Mouse (Mus musculus) gonadal fat pad, adult 2 months (tissue): ENCODE results near the gene Setd1a. TPM values are rescaled to one million over a fixed set of nuclear protein-coding genes. Genes with fewer than 3 reads are reported as not detected.
A peak's percentile ranks its signal among the peaks of the same experiment; 100 is the strongest.
"Not testable (repeated sequence)": the region's sequence is repeated elsewhere in the genome, so short reads cannot be mapped to it uniquely, and the experiment has no call there.

Experiments used
- DNase-seq: peaks from one replicate; pipeline ENCODE4 v3.0.0-alpha.2; 2012; ENCODE audit warnings: low read depth
- polyA plus RNA-seq: library from polyadenylated mRNA; depleted of rRNA; stranded (reverse); fragments of >200 nt; gene quantifications from 2 replicates; pipeline ENCODE4 v1.2.3, GENCODE M21; 2012; rRNA removed

The Setd1a gene
- polyA plus RNA-seq, 1 experiment, result 7.6 TPM

GRCm38 (mm10) chr7:127835550-127835949 lies 59.1 kb downstream of the Setd1a start:
- DNase-seq, result no peak

GRCm38 (mm10) chr7:127837473-127837872 lies 61.0 kb downstream of the Setd1a start:
- no peak for DNase-seq

GRCm38 (mm10) chr7:127837878-127838277 lies 61.4 kb downstream of the Setd1a start:
- DNase-seq, result not testable (repeated sequence)

- DNase-seq, result not testable (repeated sequence)
Observed at GRCm38 (mm10) chr7:127840031-127840430, 63.6 kb downstream of the Setd1a start.

- DNase-seq, result no peak
Observed at GRCm38 (mm10) chr7:127840886-127841285, 64.4 kb downstream of the Setd1a start.

- DNase-seq, result peak; percentile 46
Observed at GRCm38 (mm10) chr7:127841340-127842000, 65.0 kb downstream of the Setd1a start.

- DNase-seq, result peak; percentile 44
Observed at GRCm38 (mm10) chr7:127842001-127842718, 65.7 kb downstream of the Setd1a start.

Other genes starting within 250 kb of the Setd1a start
- 0.18 TPM in 1 of 2 replicates, not detected in the other for gene Tmem265, start 215.3 kb upstream of the Setd1a start, polyA plus RNA-seq
- 65.7 and 72.1 TPM in 2 replicates for gene Phkg2, start 203.3 kb upstream of the Setd1a start, polyA plus RNA-seq
- 16.9 and 18.8 TPM in 2 replicates for gene Ccdc189, start 188.1 kb upstream of the Setd1a start, polyA plus RNA-seq
- gene Rnf40, start 187.9 kb upstream of the Setd1a start, polyA plus RNA-seq, result 29.2 and 32.8 TPM in 2 replicates
- gene Zfp629, start 160.9 kb upstream of the Setd1a start, polyA plus RNA-seq, result 14.6 and 18.1 TPM in 2 replicates
- 21.2 and 30.4 TPM in 2 replicates for gene Bcl7c, start 67.7 kb upstream of the Setd1a start, polyA plus RNA-seq
- gene Ctf1, start 63.9 kb upstream of the Setd1a start, polyA plus RNA-seq, result 21.0 and 35.9 TPM in 2 replicates
- gene Ctf2, start 44.5 kb upstream of the Setd1a start, polyA plus RNA-seq, result not detected in 2 replicates
- 25.7 and 26.8 TPM in 2 replicates for gene Fbxl19, start 32.1 kb upstream of the Setd1a start, polyA plus RNA-seq
- gene Orai3, start 6.9 kb upstream of the Setd1a start, polyA plus RNA-seq, result 27.1 and 37.9 TPM in 2 replicates
- gene Gm49388, start 8.9 kb downstream of the Setd1a start, polyA plus RNA-seq, result not detected in 2 replicates
- 103 and 120 TPM in 2 replicates for gene Hsd3b7, start 23.9 kb downstream of the Setd1a start, polyA plus RNA-seq
- 76.2 and 82.5 TPM in 2 replicates for gene Stx4a, start 47.6 kb downstream of the Setd1a start, polyA plus RNA-seq
- 16.6 and 24.0 TPM in 2 replicates for gene Stx1b, start 47.9 kb downstream of the Setd1a start, polyA plus RNA-seq
- gene Zfp646, start 99.6 kb downstream of the Setd1a start, polyA plus RNA-seq, result 18.3 and 22.8 TPM in 2 replicates
- 5.9 and 8.2 TPM in 2 replicates for gene Zfp668, start 100.2 kb downstream of the Setd1a start, polyA plus RNA-seq
- 1.9 and 2.6 TPM in 2 replicates for gene Prss53, start 114.3 kb downstream of the Setd1a start, polyA plus RNA-seq
- gene Gm21974, start 118.8 kb downstream of the Setd1a start, polyA plus RNA-seq, result not detected in 2 replicates
- 246 and 309 TPM in 2 replicates for gene Vkorc1, start 118.9 kb downstream of the Setd1a start, polyA plus RNA-seq
- gene Bckdk, start 127.4 kb downstream of the Setd1a start, polyA plus RNA-seq, result 118 and 137 TPM in 2 replicates
- 15.9 and 16.4 TPM in 2 replicates for gene Kat8, start 135.8 kb downstream of the Setd1a start, polyA plus RNA-seq
- gene Prss8, start 153.4 kb downstream of the Setd1a start, polyA plus RNA-seq, result 80.4 and 83.4 TPM in 2 replicates
- gene Prss36, start 170.1 kb downstream of the Setd1a start, polyA plus RNA-seq, result 23.6 and 29.7 TPM in 2 replicates
- 285 and 355 TPM in 2 replicates for gene Fus, start 190.8 kb downstream of the Setd1a start, polyA plus RNA-seq
- gene Pycard, start 217.2 kb downstream of the Setd1a start, polyA plus RNA-seq, result 45.2 and 50.8 TPM in 2 replicates
- 1.2 and 1.6 TPM in 2 replicates for gene Trim72, start 227.3 kb downstream of the Setd1a start, polyA plus RNA-seq